10 mouse cellular contexts compared by ENCODE assay signal in genomic region chr2:139609662-139610291, GRCm38 (mm10).
DNase-seq lines count a peak whose midpoint lies in the region; ATAC-seq lines count a peak whose summit lies in the region.
"Had no signal": no experiment of that assay in that cellular context is flagged by ENCODE, and none has a peak within 500 bp of the region (broad histone marks: within the 10 kb centered on the region; RNA-seq: fewer than 3 reads in every experiment).

No protein-coding gene starts in this region.

- no peak overlapping the region for H3K4me3 ChIP-seq in forebrain, embryonic 13.5 days
- peak overlapping the region; percentile 14 for H3K4me3 ChIP-seq in limb, embryonic 10.5 days
- H3K4me3 ChIP-seq: liver, embryonic 15.5 days had no signal

- no peak overlapping the region for H3K27ac ChIP-seq in forebrain, embryonic 13.5 days
- peak overlapping the region; percentile 88 for H3K27ac ChIP-seq in limb, embryonic 10.5 days
- H3K27ac ChIP-seq: liver, embryonic 15.5 days; macrophage had no signal

- DNase-seq in embryo, embryonic 11 days = peak; percentile 65
- peak; percentile 75 for DNase-seq in limb, embryonic 10.5 days (ENCODE audit: low spot score)
- DNase-seq in neural tube, embryonic 10.5 days (ENCODE audit: extremely low spot score, low spot score) = peak; percentile 26
- no peak for DNase-seq in right cerebral cortex, adult 18-20 months
- DNase-seq in adrenal gland, adult 18-20 months (ENCODE audit: low spot score in 2 of 2) = no peak
- DNase-seq in layer of hippocampus, adult 18-20 months (ENCODE audit: low spot score in 2 of 2) = no peak
- no peak for DNase-seq in layer of hippocampus, adult 9-10 months (ENCODE audit: low spot score)

- no peaks in the 10 kb centered on the region for H3K9me3 ChIP-seq in forebrain, embryonic 13.5 days (replicated peaks)
- no peaks in the 10 kb centered on the region for H3K9me3 ChIP-seq in limb, embryonic 10.5 days (replicated peaks)
- H3K9me3 ChIP-seq: liver, embryonic 15.5 days had no signal

- no peaks in the 10 kb centered on the region for H3K36me3 ChIP-seq in forebrain, embryonic 13.5 days (ENCODE audit: poor library complexity, severe bottlenecking)
- no peaks in the 10 kb centered on the region for H3K36me3 ChIP-seq in limb, embryonic 10.5 days
- H3K36me3 ChIP-seq: liver, embryonic 15.5 days had no signal

- ATAC-seq in forebrain, embryonic 13.5 days = peak; percentile 66

- H3K9ac ChIP-seq in forebrain, embryonic 13.5 days = no peak overlapping the region
- H3K9ac ChIP-seq: liver, embryonic 15.5 days had no signal

- peaks cover 21% of the 10 kb centered on the region for H3K4me1 ChIP-seq in forebrain, embryonic 13.5 days
- peaks cover 64% of the 10 kb centered on the region for H3K4me1 ChIP-seq in limb, embryonic 10.5 days
- H3K4me1 ChIP-seq: liver, embryonic 15.5 days had no signal

- WGBS in forebrain, embryonic 13.5 days = 1% methylated on average over 8 of the region's 8 CpGs
- 23% methylated on average over 8 of the region's 8 CpGs for WGBS in limb, embryonic 10.5 days

- 0 out of 2 replicates have a peak, but pooled peaks cover 4% of the 10 kb centered on the region for H3K27me3 ChIP-seq in forebrain, embryonic 13.5 days
- no peaks in the 10 kb centered on the region for H3K27me3 ChIP-seq in limb, embryonic 10.5 days (ENCODE audit: low read depth, poor library complexity, severe bottlenecking)
- H3K27me3 ChIP-seq: liver, embryonic 15.5 days had no signal

- H3K4me2 ChIP-seq in forebrain, embryonic 13.5 days = peak overlapping the region; percentile 44
- H3K4me2 ChIP-seq: liver, embryonic 15.5 days had no signal

Comparison
In these comparisons a context has a peak if more than half of its experiments do, and no peak if none do; other contexts are left out.
1. DNase-seq: peak in embryo, embryonic 11 days (single experiment), limb, embryonic 10.5 days (single experiment) and neural tube, embryonic 10.5 days (single experiment); none in right cerebral cortex, adult 18-20 months (single experiment), adrenal gland, adult 18-20 months (0 of 2), layer of hippocampus, adult 18-20 months (0 of 2) and layer of hippocampus, adult 9-10 months (single experiment).